Mouse (Mus musculus) right cerebral cortex, postnatal 25 days (tissue): ENCODE results near the gene Csrp2.

Experiments
- DNase-seq: peaks from one replicate; pipeline ENCODE4 v3.0.0; 2022

The Csrp2 gene

DNA sequence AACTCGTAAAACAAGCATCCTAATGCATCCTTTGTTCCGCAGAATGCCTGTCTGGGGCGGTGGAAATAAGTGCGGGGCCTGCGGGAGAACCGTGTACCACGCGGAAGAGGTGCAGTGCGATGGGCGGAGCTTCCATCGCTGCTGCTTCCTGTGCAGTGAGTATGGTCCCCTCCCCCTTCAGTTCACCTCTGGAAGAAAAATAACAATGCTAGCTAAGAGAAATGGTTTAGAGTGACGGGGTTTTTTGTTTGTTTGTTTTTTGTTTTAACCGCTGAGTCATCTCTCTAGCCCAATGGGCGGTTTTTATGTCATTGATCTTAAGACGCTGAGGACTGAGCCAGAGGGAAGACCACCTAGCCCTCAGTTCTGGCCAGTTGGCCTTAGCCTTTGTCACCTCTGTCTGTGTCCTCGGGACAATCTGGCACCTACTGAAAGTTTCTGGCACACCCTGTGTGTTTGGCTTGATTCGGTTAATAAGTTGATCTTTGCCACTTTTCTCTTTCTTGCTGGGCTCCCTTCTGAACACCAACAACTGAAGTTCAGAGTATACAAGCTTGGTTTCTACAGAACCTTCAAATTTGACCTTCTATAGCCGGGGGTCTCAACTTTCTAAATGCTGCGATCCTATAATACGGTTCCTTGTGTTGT is 12.4 kb downstream of the Csrp2 start:
- DNase-seq: no peak

DNA sequence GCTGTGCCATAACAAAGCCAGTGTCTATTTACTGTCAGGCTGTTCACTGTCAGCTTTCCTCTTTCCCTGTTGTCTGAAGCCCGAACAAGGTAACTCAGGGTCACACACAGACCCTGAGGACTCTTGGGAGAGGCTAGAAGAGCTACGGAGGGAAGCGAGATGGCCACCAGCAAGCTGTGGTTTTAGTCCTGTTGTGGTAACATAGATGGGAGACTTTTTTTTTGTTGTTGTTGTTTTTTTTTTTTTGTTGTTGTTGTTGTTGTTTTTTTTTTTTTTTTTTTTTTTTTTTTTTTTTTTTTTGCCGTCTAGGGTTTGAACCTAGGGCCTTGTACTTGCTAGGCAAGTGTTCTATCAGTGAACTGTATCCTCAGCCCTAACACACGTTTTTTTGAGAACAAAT is 14.0 kb downstream of the Csrp2 start:
- no peak for DNase-seq

DNA sequence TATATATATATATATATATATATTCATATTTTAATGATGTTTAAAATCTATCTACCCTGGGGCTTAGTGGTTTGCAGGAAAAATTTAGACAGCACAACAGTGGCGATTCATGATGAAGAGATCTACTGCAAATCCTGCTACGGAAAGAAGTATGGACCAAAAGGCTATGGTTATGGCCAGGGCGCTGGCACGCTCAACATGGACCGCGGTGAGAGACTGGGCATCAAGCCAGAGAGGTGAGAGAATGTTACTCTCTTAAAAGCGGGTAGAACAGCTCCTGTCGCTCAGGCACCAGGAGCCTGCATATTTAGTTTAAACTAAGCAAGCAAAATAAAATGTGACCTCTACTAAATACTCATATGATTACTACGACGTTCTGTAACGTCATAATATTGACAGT is 15.5 kb downstream of the Csrp2 start:
- no peak for DNase-seq

DNA sequence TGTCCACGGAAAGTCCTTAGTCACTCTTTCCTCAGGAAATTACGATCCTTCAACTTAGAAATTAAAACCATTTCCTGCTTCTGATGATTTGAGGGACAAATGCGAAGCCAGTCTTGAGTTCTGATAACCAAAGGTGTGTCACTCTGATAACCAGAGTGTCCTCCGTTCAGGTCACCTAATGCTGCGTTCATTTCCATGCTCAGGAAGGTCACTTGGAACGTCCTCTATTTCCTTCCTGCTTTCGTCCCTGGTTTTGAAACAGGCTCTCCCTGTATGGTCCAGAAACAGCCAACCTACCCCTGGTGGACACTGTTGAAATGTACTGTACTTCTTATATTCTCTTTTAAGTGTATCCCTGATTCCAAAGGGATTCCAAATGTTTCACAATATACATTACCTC is 16.1 kb downstream of the Csrp2 start:
- DNase-seq: no peak

DNA sequence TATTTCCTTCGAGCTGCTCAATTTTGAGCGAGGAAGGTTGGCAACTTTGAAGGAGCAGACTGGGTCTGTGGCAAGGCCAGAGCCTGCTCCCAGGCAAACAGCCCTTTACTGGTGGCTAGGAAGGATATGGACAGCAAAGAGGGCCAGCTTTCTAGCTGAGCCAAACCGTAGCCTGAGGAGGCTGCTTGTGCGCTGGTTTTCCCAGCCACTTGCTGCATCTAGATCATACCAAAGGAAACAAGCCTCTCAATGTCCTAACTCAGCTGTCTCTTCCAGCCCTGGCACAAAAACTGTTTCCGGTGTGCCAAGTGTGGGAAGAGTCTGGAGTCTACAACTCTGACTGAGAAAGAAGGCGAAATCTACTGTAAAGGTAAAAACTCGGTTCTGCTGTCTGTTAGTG is 18.8 kb downstream of the Csrp2 start:
- DNase-seq: no peak

DNA sequence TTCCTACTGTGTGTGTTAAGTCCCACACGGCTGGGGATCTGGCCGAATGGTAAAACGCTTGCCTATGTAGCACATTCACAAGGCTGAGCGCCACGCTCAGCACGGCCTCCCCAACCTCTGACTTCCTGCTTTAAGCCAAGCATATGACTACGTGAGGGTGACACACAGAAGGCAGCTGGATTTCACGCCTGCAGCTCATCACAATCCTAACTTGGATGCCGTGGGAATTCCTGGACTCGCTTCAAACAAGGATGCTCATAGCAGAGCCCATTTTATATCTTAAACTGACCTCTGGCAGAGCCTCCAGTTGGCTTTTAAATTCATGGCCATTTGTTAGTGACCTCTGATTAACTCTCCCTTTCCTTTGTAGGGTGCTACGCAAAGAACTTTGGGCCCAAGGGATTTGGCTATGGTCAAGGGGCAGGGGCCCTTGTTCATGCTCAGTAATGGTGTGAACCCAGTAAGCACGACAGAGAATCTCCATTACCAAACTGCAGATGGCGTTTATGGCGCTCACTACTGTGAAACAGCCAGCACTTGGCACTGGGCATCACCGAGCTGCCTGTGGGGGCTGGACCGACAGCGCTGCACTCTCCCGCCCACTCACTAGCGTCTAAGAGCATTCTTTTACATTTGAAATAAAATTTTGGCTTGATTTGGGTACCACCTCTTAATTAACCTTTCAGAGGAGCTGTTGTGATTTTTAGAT is 19.4 kb downstream of the Csrp2 start:
- peak; percentile 61 for DNase-seq

DNA sequence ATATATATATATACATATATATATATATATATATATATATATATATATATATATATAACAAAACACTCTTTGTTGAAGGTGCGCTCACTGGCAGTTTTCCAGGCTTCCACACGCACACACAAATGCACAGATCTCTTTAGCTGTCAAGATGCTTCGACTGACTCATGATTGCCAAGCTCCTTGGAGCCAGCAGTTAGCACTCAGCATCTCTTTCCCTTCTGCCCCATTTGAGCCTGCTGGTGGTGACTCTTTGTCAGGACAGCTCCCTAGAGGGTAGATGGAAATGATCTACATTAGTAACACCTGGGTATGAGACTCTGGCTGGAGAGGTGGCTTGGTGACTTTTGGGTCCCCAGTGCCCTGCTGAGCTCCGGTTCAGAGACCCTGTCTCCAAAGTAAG is 20.1 kb downstream of the Csrp2 start:
- no peak for DNase-seq

DNA sequence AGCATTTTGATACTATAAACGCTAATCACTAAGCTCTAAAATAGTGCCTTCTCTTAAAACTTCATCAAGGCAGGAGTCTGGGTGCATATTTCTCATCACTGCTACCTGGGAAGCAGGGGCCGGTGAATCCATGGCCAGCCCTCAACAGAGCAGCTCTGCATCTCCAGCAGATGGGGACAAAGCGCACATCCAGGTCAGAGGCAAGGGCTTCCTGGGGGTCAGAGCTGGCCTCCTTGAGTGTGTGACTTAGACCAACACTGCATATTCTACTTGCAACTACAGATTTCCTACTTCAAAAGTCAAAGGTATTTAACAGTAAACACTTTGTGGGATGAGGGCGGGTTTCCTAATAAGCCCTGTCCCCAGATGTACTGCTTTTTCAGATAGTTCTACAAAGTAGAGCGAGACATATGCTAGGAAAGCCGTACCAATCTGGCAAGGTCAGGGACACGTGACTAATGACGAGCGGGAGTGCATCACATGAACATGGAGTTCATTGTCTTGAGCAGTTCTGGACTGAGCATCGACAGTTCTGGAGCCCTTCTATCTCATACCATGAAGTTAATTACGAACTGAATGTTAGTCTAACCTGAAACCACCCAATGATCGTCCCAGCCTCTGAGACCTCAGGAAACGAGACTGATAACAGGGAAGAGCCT is 21.3 kb downstream of the Csrp2 start:
- DNase-seq: no peak

DNA sequence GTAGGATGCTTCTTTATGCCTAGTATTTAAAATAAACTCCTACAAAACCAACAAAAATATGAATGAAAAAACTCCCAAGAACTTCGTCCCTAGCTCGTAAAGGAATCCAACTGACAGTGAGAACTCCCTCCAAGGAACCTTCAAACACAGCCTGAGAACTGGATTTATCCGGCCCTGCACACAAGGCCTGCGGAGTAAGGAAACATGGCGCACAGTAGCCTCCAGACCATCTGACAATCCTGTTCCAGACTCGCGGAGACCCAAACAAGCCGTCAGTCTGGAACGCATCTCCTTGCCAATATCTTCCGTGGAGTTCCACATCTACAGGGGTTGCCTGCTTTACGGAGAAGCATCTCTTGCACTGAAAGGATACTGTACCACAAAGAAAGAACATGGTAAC is 22.4 kb downstream of the Csrp2 start:
- no peak for DNase-seq

DNA sequence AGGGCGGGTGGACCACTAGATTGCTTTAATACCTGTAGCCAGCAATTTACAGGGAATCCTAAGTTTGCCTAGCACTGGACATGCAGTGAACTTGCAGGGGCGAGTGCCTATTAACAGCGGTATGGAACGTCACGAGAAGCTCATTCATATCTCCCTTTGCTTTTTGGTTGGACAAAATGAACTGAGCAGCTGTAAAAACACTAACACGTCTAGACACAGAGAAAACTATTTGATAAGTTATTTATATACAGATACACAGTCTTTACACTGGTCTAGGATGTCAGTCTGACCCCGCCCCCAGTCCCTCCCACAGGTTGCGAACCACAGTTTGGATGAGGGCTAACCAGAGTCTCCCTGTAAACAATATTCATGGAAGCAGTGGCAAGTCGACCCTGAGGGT is 23.2 kb downstream of the Csrp2 start:
- DNase-seq: no peak

DNA sequence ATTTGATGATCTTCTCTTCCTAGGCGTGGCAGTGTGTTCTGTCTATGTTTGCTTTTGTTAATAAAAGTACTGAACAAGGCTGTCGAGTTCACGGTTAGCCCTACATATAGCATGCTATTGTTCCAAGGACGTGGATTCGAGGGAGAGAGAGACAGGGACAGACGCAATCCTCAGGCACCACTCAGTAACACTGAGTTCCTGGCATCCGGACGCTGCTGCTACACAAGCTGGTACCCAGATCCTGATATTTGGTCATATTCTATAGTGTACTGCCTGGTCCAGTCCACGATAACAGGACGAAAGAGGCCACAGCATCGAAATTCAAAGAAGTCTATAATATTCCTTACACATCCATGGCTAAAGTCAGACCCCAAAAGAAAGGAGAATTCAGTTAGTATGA is 24.6 kb downstream of the Csrp2 start:
- no peak for DNase-seq

DNA sequence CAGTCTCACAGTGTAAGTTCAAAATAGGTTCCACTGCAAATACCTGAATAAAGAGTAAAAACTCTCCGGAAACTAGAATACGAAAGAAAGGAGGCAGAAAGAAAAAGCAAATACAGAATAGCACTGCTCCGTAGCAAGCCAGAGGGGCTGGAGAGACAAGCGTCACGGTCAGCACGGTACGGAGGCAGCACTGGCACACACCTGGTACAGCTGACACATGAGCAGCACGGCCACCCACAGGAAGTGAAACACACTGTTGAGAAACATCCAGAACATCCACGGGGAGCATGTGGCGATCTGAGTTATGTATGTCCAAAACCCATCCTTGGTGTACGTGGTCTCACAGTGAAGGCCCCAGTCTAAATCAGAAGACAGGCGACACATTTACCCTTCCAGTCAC is 26.4 kb downstream of the Csrp2 start:
- DNase-seq: no peak

DNA sequence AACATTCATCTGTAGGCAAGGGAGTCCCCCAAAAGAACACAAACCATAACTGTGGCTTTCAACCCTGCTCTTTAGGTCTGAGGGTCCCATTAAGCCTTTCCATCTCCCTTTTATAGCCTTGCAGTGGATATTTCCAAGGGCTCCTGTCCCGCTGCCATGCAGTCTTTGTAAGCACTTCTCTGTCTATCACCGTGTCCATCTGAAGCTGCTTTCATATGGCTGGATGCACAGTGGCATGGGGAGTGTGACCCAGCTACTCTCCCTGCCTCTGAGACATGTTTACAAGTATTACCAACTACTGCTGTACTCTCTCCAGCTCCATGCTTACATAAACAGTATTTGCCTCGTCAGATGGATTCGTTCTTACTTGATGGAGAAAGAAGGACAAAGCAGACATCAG is 28.0 kb downstream of the Csrp2 start:
- DNase-seq: no peak

DNA sequence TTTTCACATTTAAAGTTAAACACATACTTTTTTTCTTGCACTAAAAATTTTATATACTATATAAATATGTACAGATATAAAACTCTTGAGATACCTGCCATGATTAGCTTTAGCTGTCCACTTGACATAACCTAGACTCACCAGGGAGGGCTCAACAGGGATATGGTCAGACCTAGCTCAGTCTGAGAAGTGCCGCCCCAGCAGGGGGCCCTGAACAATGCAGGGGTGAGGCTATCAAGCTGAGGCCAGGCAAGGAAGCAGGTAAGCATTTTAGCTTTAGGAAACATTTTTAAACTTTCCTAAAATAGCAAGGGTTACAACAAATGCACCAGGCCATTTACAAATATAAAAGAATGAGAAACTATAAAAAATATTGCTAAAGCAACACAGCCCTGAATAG is 31.5 kb downstream of the Csrp2 start:
- DNase-seq: no peak

DNA sequence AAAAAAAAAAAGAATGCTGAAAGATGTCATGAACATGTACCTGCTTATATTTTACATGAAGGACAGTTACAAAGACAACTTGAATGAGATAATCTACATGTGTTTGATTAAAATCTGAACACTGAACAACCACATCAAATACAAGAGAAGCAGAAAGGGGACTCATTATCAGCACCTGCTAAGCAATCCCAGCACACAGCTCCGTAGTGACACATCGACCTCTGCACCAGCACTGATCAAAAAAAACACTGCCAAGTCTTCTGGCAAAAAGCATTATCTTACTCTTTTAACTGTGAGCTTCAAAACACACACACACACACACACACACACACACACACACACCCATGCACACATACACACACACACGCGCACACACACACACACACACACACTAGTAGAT is 32.2 kb downstream of the Csrp2 start:
- DNase-seq: no peak

DNA sequence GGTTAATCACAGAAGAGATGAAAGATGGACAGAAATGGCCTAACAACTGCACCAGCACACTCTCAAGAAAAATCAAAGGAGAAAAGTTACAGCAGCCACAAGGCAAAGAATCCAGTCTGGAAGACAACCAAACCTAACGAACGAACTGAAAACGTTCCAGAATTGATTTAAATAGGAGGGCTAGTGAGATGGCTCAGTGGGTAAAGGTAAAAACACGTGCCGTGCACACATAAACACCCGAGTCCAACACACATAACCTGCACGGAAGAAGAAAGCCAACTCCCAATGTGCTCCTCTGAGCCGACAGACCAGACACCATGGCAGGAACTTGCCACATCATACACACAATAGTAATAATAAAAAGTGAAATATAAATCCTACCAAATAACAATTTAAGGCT is 32.7 kb downstream of the Csrp2 start:
- no peak for DNase-seq

DNA sequence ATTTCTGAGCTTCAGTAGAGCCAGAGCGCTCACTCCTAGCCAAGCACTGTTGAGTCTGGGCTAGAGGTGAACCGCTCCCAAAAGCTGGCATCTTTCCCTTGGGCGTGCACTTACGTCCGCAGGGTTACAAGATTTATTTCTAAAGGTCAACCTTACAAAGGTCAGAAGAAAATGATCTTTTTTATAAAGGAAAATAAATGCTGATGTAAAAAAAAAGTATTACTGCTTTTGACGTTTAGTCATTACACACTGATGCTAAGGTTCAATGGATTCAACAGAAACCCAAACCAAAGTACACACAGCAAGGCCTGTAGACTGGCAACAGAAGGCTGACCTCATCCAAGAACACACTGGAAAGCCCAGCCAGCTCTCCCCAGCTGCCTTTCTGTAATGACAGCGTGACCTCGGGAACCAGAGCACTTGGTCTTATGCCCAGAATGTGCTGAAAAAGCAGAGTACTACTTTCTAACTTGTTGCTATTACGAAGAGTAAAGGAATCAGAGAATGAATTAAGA is 33.4 kb downstream of the Csrp2 start:
- no peak for DNase-seq

DNA sequence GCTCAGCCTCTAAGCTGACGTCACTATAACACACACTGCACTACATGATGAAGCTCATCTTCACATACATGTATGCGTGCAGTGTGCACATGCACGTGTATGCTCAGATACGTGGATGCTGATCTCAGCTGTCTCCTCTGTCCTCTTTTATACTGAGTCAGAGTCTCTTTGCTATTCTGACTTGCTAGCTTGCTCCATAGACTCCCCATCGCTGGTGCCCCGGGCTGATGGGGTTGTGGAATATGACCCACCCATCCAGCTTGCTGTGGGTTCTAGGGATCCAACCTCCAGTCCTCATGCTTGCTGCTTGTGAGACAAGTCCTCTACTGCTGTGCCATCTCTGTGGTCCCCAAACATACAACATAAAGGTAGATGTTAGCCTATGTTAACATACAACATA is 39.3 kb downstream of the Csrp2 start:
- DNase-seq: no peak

DNA sequence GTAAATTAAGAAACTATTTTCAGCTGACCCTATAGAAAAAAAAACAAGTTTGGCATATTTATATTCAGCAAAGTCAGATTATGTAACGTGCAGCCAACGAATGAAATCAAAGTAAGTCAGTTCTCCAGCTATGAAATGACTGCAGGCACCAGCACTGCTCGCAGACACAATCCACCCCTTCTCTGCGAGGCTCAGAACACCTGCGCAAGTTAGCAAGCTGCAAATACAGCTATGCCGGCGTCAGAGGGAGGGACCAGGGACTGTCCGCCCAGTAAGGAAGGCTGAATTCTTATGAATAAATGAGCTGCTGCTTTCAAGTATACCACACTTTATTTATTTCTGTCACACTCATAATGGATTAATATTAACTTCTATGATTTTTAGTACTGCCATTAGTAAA is 40.2 kb downstream of the Csrp2 start:
- DNase-seq: no peak

DNA sequence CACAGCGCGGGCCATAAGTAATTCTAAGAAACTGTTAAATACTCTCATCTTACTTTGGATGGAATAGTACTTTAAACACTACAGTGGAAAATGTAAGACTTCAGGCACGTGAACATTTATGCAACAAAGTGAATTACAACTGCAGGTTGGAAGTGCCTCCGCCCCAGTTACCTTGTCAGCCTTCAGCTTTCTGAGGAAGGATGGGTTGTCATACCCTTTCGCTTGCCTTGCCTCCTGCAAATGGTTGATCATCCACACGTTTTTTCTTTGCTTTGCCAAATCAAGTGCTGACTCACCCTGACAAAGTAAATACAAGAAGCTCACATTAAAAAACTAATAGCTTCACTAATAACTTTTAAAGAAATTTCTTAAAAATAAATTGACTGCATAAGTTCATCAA is 41.3 kb downstream of the Csrp2 start:
- DNase-seq: no peak

DNA sequence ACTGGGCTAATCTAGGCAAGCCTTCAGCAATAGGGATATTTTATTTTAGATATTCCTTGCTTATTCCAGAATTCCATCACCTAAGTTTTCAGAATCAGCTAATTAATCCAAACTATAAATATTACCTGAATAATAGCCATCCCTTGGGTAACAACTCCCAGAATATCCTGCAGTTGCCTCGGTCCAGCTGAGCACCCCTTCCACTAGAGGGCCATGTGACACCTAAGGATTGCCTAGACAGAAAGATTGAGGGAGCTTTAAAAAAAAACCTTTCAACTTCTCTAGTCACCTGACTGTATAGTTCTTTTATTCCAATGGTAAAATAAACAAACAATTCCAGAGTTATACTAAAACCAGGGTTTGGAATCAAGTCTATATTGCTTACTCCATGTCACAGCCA is 42.6 kb downstream of the Csrp2 start:
- no peak for DNase-seq

DNA sequence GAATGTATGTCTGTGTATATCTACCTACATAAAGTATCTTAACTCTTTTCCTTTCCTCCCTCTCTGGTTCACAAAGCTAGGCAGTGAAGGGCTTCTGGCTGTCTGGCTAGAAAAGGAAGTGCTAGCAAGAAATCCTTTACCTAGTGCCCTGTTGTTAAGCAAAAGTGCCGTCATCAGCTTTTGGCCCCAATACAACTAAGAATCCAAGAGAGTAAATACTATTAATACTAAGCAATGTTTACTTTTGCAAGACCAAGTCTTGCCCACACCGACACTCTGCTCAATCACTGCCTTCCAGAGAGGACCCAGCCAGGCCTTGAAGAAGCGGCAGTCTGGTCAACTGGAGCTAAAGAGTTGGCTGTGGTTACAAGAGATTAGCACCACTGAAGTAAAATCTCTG is 51.5 kb downstream of the Csrp2 start:
- no peak for DNase-seq

DNA sequence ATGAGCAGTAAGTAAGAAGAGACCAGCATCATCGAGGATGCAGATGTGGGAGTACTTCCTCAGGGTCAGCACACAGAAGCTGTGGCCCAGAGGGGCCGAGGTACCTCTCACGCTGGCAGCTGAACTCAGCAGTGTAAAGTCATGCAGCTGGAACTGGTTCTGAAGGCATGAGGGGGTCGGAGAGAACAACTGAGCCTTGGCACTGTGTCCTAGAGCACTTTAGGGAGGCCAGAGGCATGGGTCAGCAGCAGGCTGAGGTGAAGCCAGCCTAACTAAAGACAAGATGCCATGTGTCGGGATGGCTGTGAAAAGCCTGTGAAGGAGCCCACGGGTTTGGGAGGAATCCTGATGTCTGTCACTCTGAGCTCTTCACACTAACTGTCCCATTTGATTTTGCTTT is 51.9 kb downstream of the Csrp2 start:
- no peak for DNase-seq

DNA sequence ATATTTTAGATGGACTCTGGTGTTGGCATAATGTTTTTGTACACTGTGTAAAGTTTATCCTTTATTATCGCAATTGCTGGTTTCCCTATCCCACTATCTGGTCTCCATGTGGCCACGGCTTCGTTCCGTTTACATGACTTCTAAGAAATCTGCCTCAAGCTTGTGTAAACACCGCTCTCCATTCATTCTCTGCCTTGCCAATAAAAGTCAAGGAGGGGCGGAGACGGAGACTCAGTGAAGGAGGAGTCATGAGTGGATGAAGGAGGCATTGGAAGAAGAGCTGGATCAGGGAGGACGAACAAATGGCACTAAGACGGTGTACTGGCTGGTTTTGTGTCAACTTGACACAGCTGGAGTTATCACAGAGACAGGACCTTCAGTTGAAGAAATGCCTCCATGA is 52.4 kb downstream of the Csrp2 start:
- no peak for DNase-seq
